Mouse (Mus musculus): ENCODE measurements around the gene Dad1.
A peak's percentile ranks its signal among the peaks of the same experiment; 100 is the strongest.

Gene Dad1

GRCm38 (mm10) chr14:54253741-54254291 is at the start of gene Dad1, which contains the start of gene Abhd4:
Gene Dad1 (minus strand): TSS chr14:54254104.
Gene Abhd4 (plus strand): TSS chr14:54254188.
- peak; percentile 96 for DNase-seq (ENCODE audit: extremely low spot score, low read depth, low spot score)

GRCm38 (mm10) chr14:54300676-54301075 is 46.8 kb upstream of the Dad1 start:
- DNase-seq (ENCODE audit: extremely low spot score, low read depth, low spot score): no peak

- DNase-seq (ENCODE audit: extremely low spot score, low read depth, low spot score): no peak
These were observed 46.2 kb upstream of the Dad1 start for GRCm38 (mm10) chr14:54300136-54300535.

- no peak for DNase-seq (ENCODE audit: extremely low spot score, low read depth, low spot score)
These were observed 30.9 kb upstream of the Dad1 start, which contains the start of gene Olfr49 for GRCm38 (mm10) chr14:54284839-54285238. Gene Olfr49 (minus strand): TSS chr14:54284939.

- DNase-seq (ENCODE audit: extremely low spot score, low read depth, low spot score): no peak
These were observed 22.5 kb upstream of the Dad1 start for GRCm38 (mm10) chr14:54276446-54276845.

- no peak for DNase-seq (ENCODE audit: extremely low spot score, low read depth, low spot score)
These were observed 18.8 kb upstream of the Dad1 start for GRCm38 (mm10) chr14:54272696-54273095.

GRCm38 (mm10) chr14:54271976-54272606 is 18.2 kb upstream of the Dad1 start:
- no peak for DNase-seq (ENCODE audit: extremely low spot score, low read depth, low spot score)

GRCm38 (mm10) chr14:54270413-54270812 is 16.5 kb upstream of the Dad1 start:
- DNase-seq (ENCODE audit: extremely low spot score, low read depth, low spot score): no peak

GRCm38 (mm10) chr14:54269566-54269965 is 15.7 kb upstream of the Dad1 start:
- DNase-seq (ENCODE audit: extremely low spot score, low read depth, low spot score): no peak

GRCm38 (mm10) chr14:54267966-54268365 is 14.1 kb upstream of the Dad1 start:
- no peak for DNase-seq (ENCODE audit: extremely low spot score, low read depth, low spot score)

- no peak for DNase-seq (ENCODE audit: extremely low spot score, low read depth, low spot score)
These were observed 12.0 kb upstream of the Dad1 start for GRCm38 (mm10) chr14:54265951-54266350.

GRCm38 (mm10) chr14:54265093-54265492 is 11.2 kb upstream of the Dad1 start:
- DNase-seq (ENCODE audit: extremely low spot score, low read depth, low spot score): no peak

- no peak for DNase-seq (ENCODE audit: extremely low spot score, low read depth, low spot score)
These were observed 10.3 kb upstream of the Dad1 start for GRCm38 (mm10) chr14:54264231-54264630.

GRCm38 (mm10) chr14:54263099-54263498 is 9.2 kb upstream of the Dad1 start:
- DNase-seq (ENCODE audit: extremely low spot score, low read depth, low spot score): no peak

GRCm38 (mm10) chr14:54262622-54263021 is 8.7 kb upstream of the Dad1 start:
- DNase-seq (ENCODE audit: extremely low spot score, low read depth, low spot score): no peak

- no peak for DNase-seq (ENCODE audit: extremely low spot score, low read depth, low spot score)
These were observed 7.5 kb upstream of the Dad1 start for GRCm38 (mm10) chr14:54261386-54261785.

GRCm38 (mm10) chr14:54260196-54260595 is 6.3 kb upstream of the Dad1 start:
- DNase-seq (ENCODE audit: extremely low spot score, low read depth, low spot score): no peak

GRCm38 (mm10) chr14:54259722-54260085 is 5.8 kb upstream of the Dad1 start:
- DNase-seq (ENCODE audit: extremely low spot score, low read depth, low spot score): peak; percentile 20

- peak; percentile 70 for DNase-seq (ENCODE audit: extremely low spot score, low read depth, low spot score)
These were observed 5.3 kb upstream of the Dad1 start for GRCm38 (mm10) chr14:54259003-54259721.

GRCm38 (mm10) chr14:54258131-54258670 is 4.3 kb upstream of the Dad1 start:
- DNase-seq (ENCODE audit: extremely low spot score, low read depth, low spot score): no peak

- DNase-seq (ENCODE audit: extremely low spot score, low read depth, low spot score): no peak
These were observed 832 bp upstream of the Dad1 start for GRCm38 (mm10) chr14:54254670-54255202.

- DNase-seq (ENCODE audit: extremely low spot score, low read depth, low spot score): no peak
These were observed 3.8 kb downstream of the Dad1 start for GRCm38 (mm10) chr14:54250122-54250521.
